Mouse (Mus musculus) adrenal gland, postnatal 0 days (tissue): ENCODE measurements around the gene Nlrc5. TPM values are rescaled to one million over a fixed set of nuclear protein-coding genes. Genes with fewer than 3 reads are reported as not detected.

Experiments
- microRNA-seq: library from miRNA; unstranded; fragments of <30 nt; microRNA quantifications from one replicate; pipeline ENCODE4, GENCODE M21; 2016; ENCODE audit warnings: borderline replicate concordance; ENCODE audit not compliant: insufficient number of aligned reads
- polyA plus RNA-seq: library from polyadenylated mRNA; unstranded; fragments of >200 nt; fragmentation: Nextera tagmentation; extraction: Ambion mirVana; gene quantifications from 2 replicates; pipeline ENCODE4 v1.2.1, GENCODE M21; 2015

The Nlrc5 gene
- polyA plus RNA-seq: 0.33 and 0.47 TPM in 2 replicates

DNA sequence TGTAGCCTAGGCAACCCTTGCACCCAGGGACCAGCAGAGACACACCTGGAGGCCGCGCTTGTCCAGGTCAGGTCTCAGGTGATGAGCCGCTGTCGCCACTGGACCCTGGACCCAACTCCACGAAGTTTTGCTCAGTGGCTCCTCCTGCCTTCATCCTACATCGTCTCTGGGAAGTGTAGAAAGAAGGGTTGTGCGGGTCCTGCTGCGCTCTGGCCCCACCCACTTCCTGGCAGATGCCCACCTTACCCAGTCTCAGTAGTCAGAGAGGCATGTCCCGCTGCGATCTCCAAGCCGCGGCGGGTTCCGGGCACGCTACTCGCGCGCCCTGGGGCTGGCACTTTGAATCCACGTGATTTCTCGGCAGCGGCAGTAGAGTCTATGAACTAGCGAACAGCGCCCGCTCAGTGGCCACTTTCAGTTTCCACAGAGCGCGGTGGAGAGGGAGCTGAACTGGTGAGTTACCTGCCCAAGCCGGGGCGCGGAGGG, at the start of gene Nlrc5:
Gene Nlrc5 (plus strand): TSS at position 376 of the 486 bp plus-strand sequence.

DNA sequence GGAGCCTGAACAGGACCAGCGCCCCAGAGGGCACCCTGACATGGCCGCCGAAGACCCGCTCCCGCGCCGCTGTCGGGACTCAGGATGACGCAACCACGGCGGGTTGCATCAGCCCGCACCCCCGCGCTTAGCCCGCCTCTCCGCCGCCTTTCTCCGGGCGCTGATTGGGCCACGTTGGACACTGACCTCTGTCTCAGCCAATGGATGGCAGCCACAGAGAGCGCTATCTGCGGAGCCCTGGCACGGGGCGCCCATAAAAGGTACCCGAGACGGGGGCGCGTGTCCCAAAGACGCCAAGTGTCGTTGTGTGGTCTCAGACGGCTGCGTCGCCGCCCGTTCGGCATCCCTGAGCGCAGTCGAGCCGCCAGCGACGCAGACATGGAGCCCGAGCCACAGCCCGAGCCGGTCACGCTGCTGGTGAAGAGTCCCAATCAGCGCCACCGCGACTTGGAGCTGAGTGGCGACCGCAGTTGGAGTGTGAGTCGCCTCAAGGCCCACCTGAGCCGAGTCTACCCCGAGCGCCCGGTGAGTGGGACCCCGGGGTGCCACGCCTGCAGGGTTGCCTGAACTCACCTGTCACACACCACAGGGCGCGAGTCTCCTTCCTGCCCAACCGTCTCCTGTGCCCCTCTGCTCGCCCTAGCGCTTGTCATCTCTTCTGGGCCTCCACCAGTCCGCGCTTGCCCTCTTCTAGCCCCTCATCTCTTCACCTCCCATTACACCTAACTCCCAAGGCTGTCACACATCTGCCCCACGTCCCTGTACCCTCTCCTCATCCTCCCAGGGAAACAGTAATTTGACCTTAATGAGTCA, 47.7 kb upstream of the Nlrc5 start, which contains the start of gene Herpud1:
Gene Herpud1 (plus strand): TSS at position 225 of the 813 bp plus-strand sequence.

GRCm38 (mm10) chr8:94532873-94533671, 98.9 kb downstream of the Nlrc5 start, which contains the start of gene Cpne2:
Gene Cpne2 (plus strand): TSS chr8:94532990.

Small RNAs within 50 kb of the gene (microRNA-seq; reads per million reads assigned to microRNA genes)
- gene Mir7072: not detected

Other genes with a start within 250 kb of the Nlrc5 start
- 14.6 and 21.1 TPM in 2 replicates for gene Nup93, start 219.8 kb upstream of the Nlrc5 start, polyA plus RNA-seq
- gene Slc12a3, start 105.2 kb upstream of the Nlrc5 start, polyA plus RNA-seq: 0.16 and 0.17 TPM in 2 replicates
- 71.6 and 94.6 TPM in 2 replicates for gene Herpud1, start 47.9 kb upstream of the Nlrc5 start, polyA plus RNA-seq
- gene Cpne2, start 98.6 kb downstream of the Nlrc5 start, polyA plus RNA-seq: 16.9 and 17.3 TPM in 2 replicates
- 15.1 and 20.2 TPM in 2 replicates for gene Rspry1, start 167.6 kb downstream of the Nlrc5 start, polyA plus RNA-seq
- gene Fam192a, start 167.6 kb downstream of the Nlrc5 start, polyA plus RNA-seq: 40.3 and 54.1 TPM in 2 replicates
- gene Arl2bp, start 232.2 kb downstream of the Nlrc5 start, polyA plus RNA-seq: 79.6 and 105 TPM in 2 replicates